Mouse (Mus musculus) frontal cortex, adult 2 months (tissue): ENCODE measurements around the gene Cpz. TPM values are rescaled to one million over a fixed set of nuclear protein-coding genes. Genes with fewer than 3 reads are reported as not detected.

Source experiments
- DNase-seq, 2 experiments: peaks; one replicate each; pipeline ENCODE4 v3.0.0; 2022; ENCODE audit warnings: low spot score in 1 of 2; ENCODE audit errors: extremely low spot score in 1 of 2
- polyA plus RNA-seq: library from polyadenylated mRNA; depleted of rRNA; stranded (reverse); fragments of >200 nt; gene quantifications from 2 replicates; pipeline ENCODE4 v1.2.3, GENCODE M21; 2012; rRNA removed

The Cpz gene
- polyA plus RNA-seq: 0.42 and 0.64 TPM in 2 replicates

- no peak for DNase-seq
Measured at GRCm38 (mm10) chr5:35525469-35526123, at the start of gene Cpz. TSS of gene Cpz (minus strand) at chr5:35525698.

- peak; percentile 88 to 96 for DNase-seq
Measured at GRCm38 (mm10) chr5:35574653-35575599, 49.4 kb upstream of the Cpz start, which contains the start of gene Trmt44. TSS of gene Trmt44 (minus strand) at chr5:35575070.

GRCm38 (mm10) chr5:35571546-35571945, 46.0 kb upstream of the Cpz start:
- no peak for DNase-seq

- peak in 1 of 2 experiments; percentile 54 for DNase-seq
Measured at GRCm38 (mm10) chr5:35566632-35567031, 41.1 kb upstream of the Cpz start.

- no peak for DNase-seq
Measured at GRCm38 (mm10) chr5:35565217-35565616, 39.7 kb upstream of the Cpz start.

GRCm38 (mm10) chr5:35563449-35563848, 38.0 kb upstream of the Cpz start:
- DNase-seq: peak in 1 of 2 experiments; percentile 84

GRCm38 (mm10) chr5:35562616-35563015, 37.1 kb upstream of the Cpz start:
- peak; percentile 61 to 66 for DNase-seq

- DNase-seq: no peak
Measured at GRCm38 (mm10) chr5:35559447-35559846, 33.9 kb upstream of the Cpz start.

- DNase-seq: no peak
Measured at GRCm38 (mm10) chr5:35557946-35558621, 32.6 kb upstream of the Cpz start.

GRCm38 (mm10) chr5:35556393-35556792, 30.9 kb upstream of the Cpz start:
- DNase-seq: no peak

- DNase-seq: no peak
Measured at GRCm38 (mm10) chr5:35552838-35553539, 27.5 kb upstream of the Cpz start.

- DNase-seq: no peak
Measured at GRCm38 (mm10) chr5:35551855-35552837, 26.6 kb upstream of the Cpz start.

- no peak for DNase-seq
Measured at GRCm38 (mm10) chr5:35546127-35546526, 20.6 kb upstream of the Cpz start.

GRCm38 (mm10) chr5:35541059-35541790, 15.7 kb upstream of the Cpz start:
- no peak for DNase-seq

GRCm38 (mm10) chr5:35540555-35540954, 15.1 kb upstream of the Cpz start:
- DNase-seq: no peak

GRCm38 (mm10) chr5:35539576-35539975, 14.1 kb upstream of the Cpz start:
- no peak for DNase-seq

GRCm38 (mm10) chr5:35538022-35538421, 12.5 kb upstream of the Cpz start:
- DNase-seq: no peak

GRCm38 (mm10) chr5:35537474-35537873, 12.0 kb upstream of the Cpz start:
- DNase-seq: no peak

GRCm38 (mm10) chr5:35536271-35536670, 10.8 kb upstream of the Cpz start:
- no peak for DNase-seq
